In genomic region chr4:114410026-114410425, GRCm38 (mm10) we compare ENCODE assay signal across 10 mouse cellular contexts. TPM values are rescaled to one million over a fixed set of nuclear protein-coding genes. Genes with fewer than 3 reads are reported as not detected.
DNase-seq lines count a peak whose midpoint lies in the region; ATAC-seq and TF ChIP-seq lines count a peak whose summit lies in the region.
"Had no signal": no experiment of that assay in that cellular context is flagged by ENCODE, and none has a peak within 500 bp of the region (broad histone marks: within the 10 kb centered on the region; RNA-seq: fewer than 3 reads in every experiment).

No protein-coding gene starts in this region.

- no peak overlapping the region for H3K4me3 ChIP-seq in heart, adult 2 months
- no peak overlapping the region for H3K4me3 ChIP-seq in left cerebral cortex, adult 2 months
- no peak overlapping the region for H3K4me3 ChIP-seq in embryonic facial prominence, embryonic 15.5 days (replicated peaks)
- no peak overlapping the region for H3K4me3 ChIP-seq in limb, embryonic 12.5 days (replicated peaks)

- peaks cover 5% of the 10 kb centered on the region for H3K4me1 ChIP-seq in heart, adult 2 months (ENCODE audit: control insufficient read depth, insufficient read depth, low read length)
- H3K4me1 ChIP-seq in embryonic facial prominence, embryonic 15.5 days = peaks cover 36% of the 10 kb centered on the region
- H3K4me1 ChIP-seq in limb, embryonic 12.5 days (replicated peaks) = peaks cover 42% of the 10 kb centered on the region

- H3K9me3 ChIP-seq in embryonic facial prominence, embryonic 15.5 days (replicated peaks) = no peaks in the 10 kb centered on the region
- no peaks in the 10 kb centered on the region for H3K9me3 ChIP-seq in limb, embryonic 12.5 days

- no peak for TF ChIP-seq POLR2A in heart, adult 2 months (IDR thresholded peaks at IDR 0.05; ENCODE audit: insufficient read depth, low read depth, low read length)

- peaks cover 2% of the 10 kb centered on the region for H3K36me3 ChIP-seq in heart, adult 2 months (ENCODE audit: control insufficient read depth, insufficient read depth, low read length)
- H3K36me3 ChIP-seq in embryonic facial prominence, embryonic 15.5 days = no peaks in the 10 kb centered on the region
- no peaks in the 10 kb centered on the region for H3K36me3 ChIP-seq in limb, embryonic 12.5 days

- peak overlapping the region; percentile 50 for H3K27ac ChIP-seq in heart, adult 2 months
- H3K27ac ChIP-seq in left cerebral cortex, adult 2 months = peak overlapping the region; percentile 50; the same call in 1 of the 2 replicates
- H3K27ac ChIP-seq in embryonic facial prominence, embryonic 15.5 days (replicated peaks) = no peak overlapping the region
- no peak overlapping the region for H3K27ac ChIP-seq in limb, embryonic 12.5 days

- H3K4me2 ChIP-seq in embryonic facial prominence, embryonic 15.5 days (replicated peaks) = peak overlapping the region; percentile 28; the same call in 1 of the 2 replicates
- peak overlapping the region; percentile 34; the same call in 1 of the 2 replicates for H3K4me2 ChIP-seq in limb, embryonic 12.5 days

- ATAC-seq in embryonic facial prominence, embryonic 15.5 days (ENCODE audit: insufficient number of reproducible peaks, low FRiP score, low TSS enrichment, low read depth) = no peak
- ATAC-seq in limb, embryonic 12.5 days (ENCODE audit: insufficient number of reproducible peaks, insufficient read depth, low FRiP score, low TSS enrichment, low read depth) = no peak

- TF ChIP-seq EP300 in heart, adult 2 months (IDR thresholded peaks at IDR 0.05; ENCODE audit: insufficient read depth, low read depth, low read length) = no peak

- no peaks in the 10 kb centered on the region for H3K79me2 ChIP-seq in heart, adult 2 months (replicated peaks; ENCODE audit: control insufficient read depth, insufficient read depth, low read length)

- H3K9ac ChIP-seq in heart, adult 2 months (ENCODE audit: low read depth, low read length) = peak overlapping the region; percentile 31
- H3K9ac ChIP-seq in embryonic facial prominence, embryonic 15.5 days = no peak overlapping the region
- no peak overlapping the region for H3K9ac ChIP-seq in limb, embryonic 12.5 days (replicated peaks)

- no peak for DNase-seq in heart, adult 2 months
- no peak for DNase-seq in heart, adult 11 months
- DNase-seq in left cerebral cortex, adult 2 months (ENCODE audit: extremely low spot score in 1 of 2, low spot score in 2 of 2) = no peak
- no peak for DNase-seq in left cerebral cortex, postnatal 10 days (ENCODE audit: extremely low spot score in 1 of 2, low spot score in 2 of 2)
- DNase-seq in layer of hippocampus, postnatal 10 days (ENCODE audit: low spot score in 2 of 2) = no peak
- DNase-seq in spleen, adult 18-20 months = no peak
- DNase-seq: lung, postnatal 14 days had no signal

- intact Hi-C loops in heart, adult 2 months (cut with DNase I) = no loop called here
- intact Hi-C loops in left cerebral cortex, adult 2 months (cut with DNase I) = no loop called here
- intact Hi-C loops in left cerebral cortex, postnatal 10 days (cut with DNase I) = no loop called here

- no peak for TF ChIP-seq CTCF in heart, adult 2 months (IDR thresholded peaks at IDR 0.05)
- TF ChIP-seq CTCF in left cerebral cortex, adult 2 months (IDR thresholded peaks at IDR 0.05) = no peak

- 39% methylated on average over 3 of the region's 3 CpGs for WGBS in heart, adult 2 months
- 40% methylated on average over 3 of the region's 3 CpGs for WGBS in embryonic facial prominence, embryonic 15.5 days
- WGBS in limb, embryonic 12.5 days = 27% methylated on average over 3 of the region's 3 CpGs

- H3K27me3 ChIP-seq in heart, adult 2 months (ENCODE audit: control insufficient read depth, insufficient read depth, low read length) = no peaks in the 10 kb centered on the region
- H3K27me3 ChIP-seq in embryonic facial prominence, embryonic 15.5 days = peaks cover 32% of the 10 kb centered on the region
- H3K27me3 ChIP-seq in limb, embryonic 12.5 days = peaks cover 67% of the 10 kb centered on the region

RNA-seq across cellular contexts. Expression of gene Trabd2b, which starts 3.5 kb away (rescaled TPM):
- total RNA-seq in heart, adult 2 months (2021) = 10 to 100 TPM; 60.1 to 69.8 TPM
- 29.1 and 42.7 TPM in 2 replicates for polyA plus RNA-seq in heart, adult 2 months (2012; rRNA removed)
- total RNA-seq in left cerebral cortex, adult 2 months (2021) = 1 to 10 TPM; 4.8 to 6.7 TPM
- 1 to 10 TPM; 2.8 to 3.1 TPM for total RNA-seq in left cerebral cortex, postnatal 10 days (2021)
- 2.2 and 2.7 TPM in 2 replicates for polyA plus RNA-seq in embryonic facial prominence, embryonic 15.5 days (2015; fragmentation: Nextera tagmentation; extraction: Ambion mirVana)
- 0.59 and 0.72 TPM in 2 replicates for polyA plus RNA-seq in limb, embryonic 12.5 days (2016; fragmentation: Nextera tagmentation; extraction: Ambion mirVana)
- 1 to 10 TPM; 1.3 to 1.5 TPM for total RNA-seq in layer of hippocampus, postnatal 10 days (2021)
- total RNA-seq: common myeloid progenitor, adult 5-6 weeks had no signal

Comparison
In these comparisons a context has a peak if more than half of its experiments do, and no peak if none do; other contexts are left out.
1. H3K27ac ChIP-seq: peak in heart, adult 2 months (single experiment) and left cerebral cortex, adult 2 months (single experiment); none in embryonic facial prominence, embryonic 15.5 days (single experiment) and limb, embryonic 12.5 days (single experiment).
2. RNA of gene Trabd2b, which starts 3.5 kb away (total RNA-seq): 60.1 to 69.8 TPM in heart, adult 2 months; 4.8 to 6.7 TPM in left cerebral cortex, adult 2 months, 2.8 to 3.1 TPM in left cerebral cortex, postnatal 10 days and 1.3 to 1.5 TPM in layer of hippocampus, postnatal 10 days; every median in the first group is over 4 times any median in the second.